Mouse (Mus musculus) stomach, postnatal 0 days (tissue): ENCODE measurements around the gene Ipo5. TPM values are rescaled to one million over a fixed set of nuclear protein-coding genes. Genes with fewer than 3 reads are reported as not detected.

Experiments
- ATAC-seq: fragments of 200-750 bp; cut with Nextera tagmentation; 2 replicates; pipeline ENCODE4 v1.8.0; 2017; ENCODE audit not compliant: low FRiP score, low TSS enrichment
- DNase-seq: peaks from one replicate; pipeline ENCODE4 v3.0.0-alpha.2; 2016; ENCODE audit warnings: low spot score
- H3K27ac ChIP-seq: fragments of 300-500 bp; sonication (generic); replicated peaks from 2 replicates; pipeline ENCODE4 v1.5.1; 2014; ENCODE audit warnings: mild to moderate bottlenecking, control low read depth
- H3K27me3 ChIP-seq: fragments of 300-500 bp; sonication (generic); 2 replicates; pipeline ENCODE4 v1.6.1; 2014; ENCODE audit warnings: low read length; ENCODE audit not compliant: control insufficient read depth, insufficient read depth
- H3K36me3 ChIP-seq: fragments of 300-500 bp; sonication (generic); 2 replicates; pipeline ENCODE4 v1.6.1; 2014; ENCODE audit warnings: low read length, mixed read lengths; ENCODE audit not compliant: control insufficient read depth, insufficient read depth
- H3K4me1 ChIP-seq: fragments of 300-500 bp; sonication (generic); replicated peaks from 2 replicates; pipeline ENCODE4 v1.6.1; 2014; ENCODE audit warnings: antibody characterized with exemption; ENCODE audit not compliant: control insufficient read depth, insufficient read depth
- H3K4me2 ChIP-seq: fragments of 300-500 bp; sonication (generic); replicated peaks from 2 replicates; pipeline ENCODE4 v1.6.1; 2014; ENCODE audit warnings: low read depth, mild to moderate bottlenecking, control low read depth, moderate library complexity
- H3K4me3 ChIP-seq: fragments of 300-500 bp; sonication (generic); 2 replicates; pipeline ENCODE4 v1.5.1; 2014; ENCODE audit warnings: low read depth, low read length, control low read depth
- H3K9ac ChIP-seq: fragments of 300-500 bp; sonication (generic); 2 replicates; pipeline ENCODE4 v1.6.1; 2014; ENCODE audit warnings: mild to moderate bottlenecking, low read length, control low read depth, mixed read lengths
- H3K9me3 ChIP-seq: fragments of 300-500 bp; sonication (generic); 2 replicates; pipeline ENCODE4 v1.6.1; 2016; ENCODE audit warnings: low read length; ENCODE audit not compliant: control insufficient read depth
- CTCF ChIP-seq: IDR thresholded peaks from 2 replicates; pipeline ENCODE4 v1.5.1; 2016; ENCODE audit warnings: antibody characterized with exemption, low read depth, mild to moderate bottlenecking, moderate library complexity
- EP300 ChIP-seq: optimal IDR thresholded peaks from 2 replicates; pipeline ENCODE3; 2016; ENCODE audit warnings: antibody characterized with exemption
- WGBS: fragments of 180-500 bp; shearing (Covaris S2); extraction: QIAGEN DNeasy Blood & Tissue Kit; methylation state at CpG from one replicate; pipeline ENCODE4 v1.1.7; 2014; 5-methylcytosine and 5-hydroxymethylcytosine counted together
- polyA plus RNA-seq: library from polyadenylated mRNA; unstranded; fragments of >200 nt; fragmentation: Nextera tagmentation; extraction: Ambion mirVana; gene quantifications from 2 replicates; pipeline ENCODE4 v1.2.1, GENCODE M21; 2015

Ipo5 gene
- polyA plus RNA-seq, 1 experiment from 2014 or later: 31.5 TPM

GRCm38 (mm10) chr14:120960991-120961390, 50.0 kb downstream of the Ipo5 start:
- TF ChIP-seq CTCF (no peak), EP300 (no peak)
- no peak overlapping the region for H3K4me3 ChIP-seq
- no peaks in the 10 kb centered on the region for H3K9me3 ChIP-seq
- no peaks in the 10 kb centered on the region for H3K27me3 ChIP-seq
- H3K9ac ChIP-seq: no peak overlapping the region
- H3K36me3 ChIP-seq: no peaks in the 10 kb centered on the region
- no peaks in the 10 kb centered on the region for H3K4me1 ChIP-seq
- ATAC-seq (no peak), DNase-seq (no peak)
- no peak overlapping the region for H3K27ac ChIP-seq
- 64% methylated on average over 5 of the region's 5 CpGs for WGBS
- H3K4me2 ChIP-seq: no peak overlapping the region

- H3K9me3 ChIP-seq: no peaks in the 10 kb centered on the region
- H3K36me3 ChIP-seq: no peaks in the 10 kb centered on the region
- DNase-seq (no peak), ATAC-seq (no peak)
- H3K4me1 ChIP-seq: no peaks in the 10 kb centered on the region
- H3K27ac ChIP-seq: no peak overlapping the region
- no peak overlapping the region for H3K4me3 ChIP-seq
- H3K9ac ChIP-seq: no peak overlapping the region
- 85% methylated on average over 6 of the region's 6 CpGs for WGBS
- H3K27me3 ChIP-seq: no peaks in the 10 kb centered on the region
- no peak for TF ChIP-seq EP300
- TF ChIP-seq CTCF: no peak
- no peak overlapping the region for H3K4me2 ChIP-seq
These were observed 56.0 kb downstream of the Ipo5 start for GRCm38 (mm10) chr14:120967072-120967471.

GRCm38 (mm10) chr14:120968723-120969122, 57.7 kb downstream of the Ipo5 start:
- no peak overlapping the region for H3K4me2 ChIP-seq
- no peak overlapping the region for H3K4me3 ChIP-seq
- DNase-seq (no peak), ATAC-seq (no peak)
- H3K27me3 ChIP-seq: no peaks in the 10 kb centered on the region
- H3K4me1 ChIP-seq: no peaks in the 10 kb centered on the region
- TF ChIP-seq EP300 (no peak), CTCF (no peak)
- WGBS: 89% methylated on average over 4 of the region's 4 CpGs
- H3K9me3 ChIP-seq: no peaks in the 10 kb centered on the region
- H3K9ac ChIP-seq: no peak overlapping the region
- H3K36me3 ChIP-seq: no peaks in the 10 kb centered on the region
- H3K27ac ChIP-seq: no peak overlapping the region

GRCm38 (mm10) chr14:120969673-120970072, 58.6 kb downstream of the Ipo5 start:
- no peak overlapping the region for H3K4me3 ChIP-seq
- no peaks in the 10 kb centered on the region for H3K36me3 ChIP-seq
- H3K27ac ChIP-seq: no peak overlapping the region
- WGBS: 87% methylated on average over 3 of the region's 3 CpGs
- H3K4me1 ChIP-seq: no peaks in the 10 kb centered on the region
- no peak overlapping the region for H3K9ac ChIP-seq
- TF ChIP-seq EP300 (no peak), CTCF (no peak)
- ATAC-seq (no peak), DNase-seq (no peak)
- H3K27me3 ChIP-seq: no peaks in the 10 kb centered on the region
- no peak overlapping the region for H3K4me2 ChIP-seq
- H3K9me3 ChIP-seq: no peaks in the 10 kb centered on the region

GRCm38 (mm10) chr14:120970637-120971036, 59.6 kb downstream of the Ipo5 start:
- Histone ChIP-seq H3K9ac (no peak overlapping the region), H3K4me3 (no peak overlapping the region), H3K4me1 (no peaks in the 10 kb centered on the region), H3K4me2 (no peak overlapping the region), H3K27ac (no peak overlapping the region), H3K36me3 (no peaks in the 10 kb centered on the region), H3K9me3 (no peaks in the 10 kb centered on the region), H3K27me3 (no peaks in the 10 kb centered on the region)
- ATAC-seq: no peak
- TF ChIP-seq EP300 (no peak), CTCF (peak; percentile 58)
- WGBS: 80% methylated on average over 8 of the region's 8 CpGs
- DNase-seq: peak; percentile 29

- WGBS: 63% methylated on average over 6 of the region's 6 CpGs
- DNase-seq (no peak), ATAC-seq (no peak)
- Histone ChIP-seq H3K4me2 (no peak overlapping the region), H3K9ac (no peak overlapping the region), H3K27me3 (no peaks in the 10 kb centered on the region), H3K4me1 (no peaks in the 10 kb centered on the region), H3K27ac (no peak overlapping the region), H3K9me3 (no peaks in the 10 kb centered on the region), H3K36me3 (no peaks in the 10 kb centered on the region), H3K4me3 (no peak overlapping the region)
- TF ChIP-seq EP300: no peak
- TF ChIP-seq CTCF: peak; percentile 49
These were observed 60.3 kb downstream of the Ipo5 start for GRCm38 (mm10) chr14:120971313-120971712.
